Mouse (Mus musculus) heart, adult 2 months (tissue): ENCODE measurements around the gene Sh3gl2. TPM values are rescaled to one million over a fixed set of nuclear protein-coding genes. Genes with fewer than 3 reads are reported as not detected.

Experiments
- DNase-seq, 2 experiments: peaks; one replicate each; pipeline ENCODE4 v3.0.0; 2021
- H3K27ac ChIP-seq: fragments of 200-600 bp; 2 replicates; pipeline ENCODE4 v1.8.1; 2022
- H3K27me3 ChIP-seq: fragments of 200-500 bp; 2 replicates; pipeline ENCODE4 v1.6.1; 2012; ENCODE audit warnings: mild to moderate bottlenecking, low read length, inconsistent platforms, mixed read lengths; ENCODE audit not compliant: control insufficient read depth, insufficient read depth
- H3K36me3 ChIP-seq: fragments of 200-500 bp; 2 replicates; pipeline ENCODE4 v1.6.1; 2012; ENCODE audit warnings: low read length, inconsistent platforms; ENCODE audit not compliant: control insufficient read depth, insufficient read depth
- H3K4me1 ChIP-seq: fragments of 200-500 bp; 2 replicates; pipeline ENCODE4 v1.6.1; 2011; ENCODE audit warnings: low read length; ENCODE audit not compliant: control insufficient read depth, insufficient read depth
- H3K4me3 ChIP-seq: fragments of 200-600 bp; 2 replicates; pipeline ENCODE4 v1.8.1; 2022
- H3K79me2 ChIP-seq: fragments of 200-500 bp; replicated peaks from 2 replicates; pipeline ENCODE4 v1.6.1; 2012; ENCODE audit warnings: mild to moderate bottlenecking, inconsistent platforms, low read length, moderate library complexity, mixed read lengths; ENCODE audit not compliant: control insufficient read depth, insufficient read depth
- H3K9ac ChIP-seq: fragments of 200-500 bp; 2 replicates; pipeline ENCODE4 v1.6.1; 2012; ENCODE audit warnings: low read depth, mild to moderate bottlenecking, control low read depth, inconsistent platforms, low read length, mixed read lengths
- CTCF ChIP-seq: fragments of 200-600 bp; IDR thresholded peaks from 2 replicates; pipeline ENCODE4 v1.8.1; 2022; ENCODE audit warnings: antibody characterized with exemption, mild to moderate bottlenecking, moderate library complexity
- EP300 ChIP-seq: fragments of 200-500 bp; IDR thresholded peaks from 2 replicates; pipeline ENCODE4 v1.6.1; 2011; ENCODE audit warnings: low read depth, low read length, control low read depth; ENCODE audit not compliant: insufficient read depth
- POLR2A ChIP-seq: fragments of 200-500 bp; IDR thresholded peaks from 2 replicates; pipeline ENCODE4 v1.6.1; 2011; ENCODE audit warnings: mild to moderate bottlenecking, low read depth, low read length, control low read depth; ENCODE audit not compliant: insufficient read depth
- WGBS: fragments of 180-500 bp; shearing (Covaris S2); methylation state at CpG from one replicate; pipeline ENCODE4 v1.1.7; 2018; 5-methylcytosine and 5-hydroxymethylcytosine counted together
- intact Hi-C: fragments of 180-260 bp; cut with DNase I; formaldehyde crosslinking; loops from one replicate; pipeline ENCODE4 v1.15.1; 2025
- long read RNA-seq: library from polyadenylated mRNA; stranded (forward); transcript quantifications from one replicate; pipeline ENCODE4 v2.0.0, GENCODE M21; 2021
- polyA plus RNA-seq: library from polyadenylated mRNA; depleted of rRNA; stranded (reverse); fragments of >200 nt; gene quantifications from 2 replicates; pipeline ENCODE4 v1.2.3, GENCODE M21; 2012; rRNA removed
- total RNA-seq, 2 experiments: library from RNA; stranded (reverse); gene quantifications; 2 replicates each; pipeline ENCODE4 v1.2.3; 2021

The Sh3gl2 gene
- total RNA-seq, result 1 to 10 TPM; 5.4 to 6.7 TPM
- polyA plus RNA-seq, result 0.62 and 0.85 TPM in 2 replicates
- long read RNA-seq, partial matches to known transcripts, result 0 of 8 reads
- long read RNA-seq, other reads (novel, unspliced or antisense), result 5 of 8 reads

DNA sequence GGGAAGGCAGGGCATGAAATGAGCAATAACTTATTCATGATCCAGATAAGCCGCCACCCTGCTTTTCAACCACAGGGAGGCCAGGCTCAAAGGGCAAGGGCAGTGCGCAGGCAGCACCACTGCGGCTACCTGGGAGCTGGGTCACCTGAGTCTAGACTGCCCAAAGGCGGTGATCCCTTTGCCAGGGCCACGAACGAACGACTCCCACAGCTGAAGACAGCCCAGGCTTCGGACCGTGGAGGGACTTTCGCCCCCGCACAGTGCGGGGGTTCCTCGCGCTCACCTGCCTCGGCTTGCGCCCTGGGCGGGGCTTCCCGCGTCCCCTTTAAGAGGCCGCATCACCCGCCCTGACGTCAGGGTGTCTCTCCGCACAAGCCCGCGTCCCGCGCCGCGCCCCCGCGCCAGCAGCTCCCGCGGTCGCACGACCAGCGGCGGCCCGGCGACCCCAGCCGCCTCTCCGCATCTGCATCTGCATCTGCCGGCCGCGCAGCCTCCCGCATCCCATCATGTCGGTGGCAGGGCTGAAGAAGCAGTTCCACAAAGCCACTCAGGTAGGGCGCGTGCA, at the start of gene Sh3gl2:
Gene Sh3gl2, plus strand, starts transcription at position 56 of the 565 bp plus-strand sequence.
- Histone ChIP-seq H3K27ac (no peak within 1 kb of the TSS), H3K27me3 (peaks cover 7% of the 10 kb centered on the region), H3K9ac (peak within 1 kb of the TSS; percentile 23), H3K36me3 (no peaks in the 10 kb centered on the region), H3K4me3 (peak within 1 kb of the TSS; percentile 57), H3K4me1 (no peaks in the 10 kb centered on the region), H3K79me2 (no peaks in the 10 kb centered on the region)
- DNase-seq, result peak; percentile 17 to 48
- WGBS, result under 1% methylated on average over 46 of the region's 48 CpGs
- TF ChIP-seq CTCF (no peak), POLR2A (no peak), EP300 (no peak)
- intact Hi-C loops, result loop anchor here (5.0 kb wide), 1 partner anchor 187 kb away; no protein-coding TSS in a partner anchor

DNA sequence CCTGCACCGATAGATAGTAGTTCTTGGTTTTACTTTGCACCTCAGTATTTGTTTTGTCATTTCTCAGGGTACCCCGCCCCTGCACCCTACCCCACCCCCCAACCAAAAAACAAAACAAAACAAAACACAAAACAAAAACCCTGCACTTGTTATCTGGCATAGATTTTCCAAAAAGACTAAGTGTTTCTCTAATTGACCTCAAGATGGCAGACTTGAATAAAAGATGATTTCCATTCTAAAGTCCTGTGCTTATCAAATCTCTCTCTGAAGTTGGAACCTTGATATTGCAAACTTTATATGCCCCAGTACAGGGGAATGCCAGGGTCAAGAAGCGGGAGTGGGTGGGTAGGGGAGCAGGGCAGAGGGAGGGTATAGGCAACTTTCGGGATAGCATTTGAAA, 43.8 kb upstream of the Sh3gl2 start:
- Histone ChIP-seq H3K79me2 (no peaks in the 10 kb centered on the region), H3K27ac (no peak overlapping the region), H3K4me1 (no peaks in the 10 kb centered on the region; the same call in 1 of the 2 replicates), H3K36me3 (no peaks in the 10 kb centered on the region), H3K4me3 (no peak overlapping the region), H3K9ac (no peak overlapping the region), H3K27me3 (no peaks in the 10 kb centered on the region)
- DNase-seq, result no peak
- WGBS, result 47% methylated on average over 4 of the region's 4 CpGs
- intact Hi-C loops, result loop anchor here (5.0 kb wide), 2 partner anchors 641 to 656 kb away; no protein-coding TSS in a partner anchor
- TF ChIP-seq EP300 (no peak), CTCF (peak; percentile 46), POLR2A (no peak)

- TF ChIP-seq POLR2A, result no peak
- peak; percentile 70 for TF ChIP-seq CTCF
- 0 out of 2 replicates have a peak, but pooled peaks have one; percentile 11 for TF ChIP-seq EP300
- Histone ChIP-seq H3K9ac (no peak overlapping the region), H3K27me3 (no peaks in the 10 kb centered on the region), H3K4me3 (no peak overlapping the region), H3K4me1 (no peaks in the 10 kb centered on the region; the same call in 1 of the 2 replicates), H3K27ac (no peak overlapping the region), H3K36me3 (no peaks in the 10 kb centered on the region), H3K79me2 (no peaks in the 10 kb centered on the region)
- intact Hi-C loops, result loop anchor here (2.0 to 5.0 kb wide), 3 partner anchors 230 to 655 kb away; no protein-coding TSS in a partner anchor
- WGBS, result 25% methylated on average over 27 of the region's 27 CpGs
- peak in 1 of 2 experiments; percentile 26 for DNase-seq
Measured at GRCm38 (mm10) chr4:85162468-85163312, 42.2 kb upstream of the Sh3gl2 start.

GRCm38 (mm10) chr4:85163313-85163615, 41.7 kb upstream of the Sh3gl2 start:
- H3K4me3 ChIP-seq, result no peak overlapping the region
- H3K27ac ChIP-seq, result no peak overlapping the region
- H3K4me1 ChIP-seq, result no peaks in the 10 kb centered on the region; the same call in 1 of the 2 replicates
- no peaks in the 10 kb centered on the region for H3K27me3 ChIP-seq
- H3K9ac ChIP-seq, result no peak overlapping the region
- H3K36me3 ChIP-seq, result no peaks in the 10 kb centered on the region
- no peak for DNase-seq
- WGBS, result 84% methylated on average over 2 of the region's 2 CpGs
- intact Hi-C loops, result loop anchor here (2.0 to 5.0 kb wide), 3 partner anchors 230 to 654 kb away; no protein-coding TSS in a partner anchor
- TF ChIP-seq POLR2A, result no peak
- no peak for TF ChIP-seq CTCF
- TF ChIP-seq EP300, result no peak
- H3K79me2 ChIP-seq, result no peaks in the 10 kb centered on the region

- no peaks in the 10 kb centered on the region for H3K36me3 ChIP-seq
- H3K4me3 ChIP-seq, result no peak overlapping the region
- WGBS, result 88% methylated on average over 12 of the region's 12 CpGs
- intact Hi-C loops, result no loop called here
- no peak for DNase-seq
- no peaks in the 10 kb centered on the region for H3K4me1 ChIP-seq
- no peak for TF ChIP-seq EP300
- TF ChIP-seq CTCF, result no peak
- no peak for TF ChIP-seq POLR2A
- no peaks in the 10 kb centered on the region for H3K79me2 ChIP-seq
- no peak overlapping the region for H3K27ac ChIP-seq
- no peaks in the 10 kb centered on the region for H3K27me3 ChIP-seq
- no peak overlapping the region for H3K9ac ChIP-seq
Measured at GRCm38 (mm10) chr4:85168001-85168400, 36.9 kb upstream of the Sh3gl2 start.
